Mouse (Mus musculus) erythroblast, embryonic 14.5 days (primary cell): ENCODE measurements around the gene Maats1.

Source experiments
- GATA1 ChIP-seq: IDR thresholded peaks from 2 replicates; pipeline ENCODE4 v1.6.1; 2012; ENCODE audit warnings: low read length, inconsistent platforms, mixed read lengths
- TAL1 ChIP-seq: IDR thresholded peaks from 3 replicates; pipeline ENCODE4 v1.6.1; 2012; ENCODE audit warnings: low read length, inconsistent platforms, mixed read lengths

GRCm38 (mm10) chr16:38307651-38308050 lies 34.3 kb downstream of the Maats1 start:
- no peak for TF ChIP-seq GATA1
- TF ChIP-seq TAL1: no peak
